Mouse (Mus musculus) CH12.LX (cell line): ENCODE measurements around the gene Tppp. TPM values are rescaled to one million over a fixed set of nuclear protein-coding genes. Genes with fewer than 3 reads are reported as not detected.
A peak's percentile ranks its signal among the peaks of the same experiment; 100 is the strongest.

Experiments used
- DNase-seq: peaks from one replicate; pipeline ENCODE4 v3.0.0-alpha.2; 2013; ENCODE audit errors: extremely low read depth
- H3K27ac ChIP-seq: 2 replicates; pipeline ENCODE4 v1.5.1; 2012; ENCODE audit warnings: low read depth, mild to moderate bottlenecking, control low read depth, moderate library complexity; ENCODE audit not compliant: insufficient read depth
- H3K27me3 ChIP-seq: replicated peaks from 2 replicates; pipeline ENCODE3; 2012; ENCODE audit warnings: inconsistent platforms
- H3K36me3 ChIP-seq, 2 experiments: replicated peaks in 1 of 2; 2 replicates each; pipeline versions ENCODE3 to v1.6.1; 2012; ENCODE audit warnings: inconsistent platforms in 1 of 2, low read length in 1 of 2, mild to moderate bottlenecking in 1 of 2, mixed read lengths in 1 of 2, moderate library complexity in 1 of 2; ENCODE audit not compliant: control insufficient read depth in 1 of 2, insufficient read depth in 1 of 2
- H3K4me1 ChIP-seq, 2 experiments: 2 replicates each; pipeline ENCODE4 v1.6.1; 2012; ENCODE audit warnings: inconsistent platforms in 1 of 2, moderate library complexity in 1 of 2; ENCODE audit not compliant: insufficient read depth in 2 of 2, control insufficient read depth in 1 of 2
- H3K4me2 ChIP-seq: 2 replicates; pipeline ENCODE4 v1.6.1; 2012; ENCODE audit warnings: low read depth, mild to moderate bottlenecking, control low read depth; ENCODE audit not compliant: poor library complexity, insufficient read depth, severe bottlenecking
- H3K4me3 ChIP-seq, 3 experiments: fragments of 150-350 bp in 1 of 3; sonication (generic) in 1 of 3; replicated peaks in 1 of 3; 2 replicates each; pipeline versions ENCODE3 to v1.5.1; 2011 to 2012; ENCODE audit warnings: low read depth in 2 of 3, low read length in 2 of 3, mild to moderate bottlenecking in 2 of 3, moderate library complexity in 2 of 3, control low read depth in 1 of 3, improper control_type of control experiment in 1 of 3, inconsistent platforms in 1 of 3, mixed read lengths in 1 of 3; ENCODE audit not compliant: poor library complexity in 1 of 3
- H3K79me2 ChIP-seq: replicated peaks from 2 replicates; pipeline ENCODE4 v1.6.1; 2012; ENCODE audit warnings: mild to moderate bottlenecking, moderate library complexity; ENCODE audit not compliant: control insufficient read depth, poor library complexity, insufficient read depth, severe bottlenecking; ENCODE audit errors: extremely low read depth
- H3K9ac ChIP-seq: 2 replicates; pipeline ENCODE4 v1.6.1; 2012; ENCODE audit warnings: low read depth, mild to moderate bottlenecking, control low read depth, moderate library complexity; ENCODE audit not compliant: insufficient read depth
- H3K9me3 ChIP-seq: replicated peaks from 2 replicates; pipeline ENCODE3; 2012; ENCODE audit warnings: low read length, inconsistent platforms, mixed read lengths
- CHD1 ChIP-seq: IDR thresholded peaks from 2 replicates; pipeline ENCODE4 v1.6.1; 2012; ENCODE audit warnings: low read depth, low read length, improper control_type of control experiment, inconsistent platforms
- E2F4 ChIP-seq: IDR thresholded peaks from 2 replicates; pipeline ENCODE4 v1.6.1; 2011; ENCODE audit warnings: low read depth, low read length, improper control_type of control experiment; ENCODE audit not compliant: insufficient replicate concordance
- ELF1 ChIP-seq: IDR thresholded peaks from 2 replicates; pipeline ENCODE4 v1.6.1; 2014; ENCODE audit warnings: low read depth, mild to moderate bottlenecking, inconsistent platforms, low read length, improper control_type of control experiment
- JUND ChIP-seq: conservative IDR thresholded peaks from 2 replicates; pipeline ENCODE4 v1.6.1; 2011; ENCODE audit warnings: low read depth, low read length, improper control_type of control experiment
- KAT2A ChIP-seq: IDR thresholded peaks from 2 replicates; pipeline ENCODE4 v1.6.1; 2012; ENCODE audit warnings: low read length, improper control_type of control experiment, inconsistent platforms; ENCODE audit not compliant: insufficient replicate concordance
- MAZ ChIP-seq: IDR thresholded peaks from 2 replicates; pipeline ENCODE4 v1.6.1; 2012; ENCODE audit warnings: low read depth, mild to moderate bottlenecking, inconsistent platforms, low read length, improper control_type of control experiment, moderate library complexity
- MXI1 ChIP-seq: IDR thresholded peaks from 2 replicates; pipeline ENCODE4 v1.6.1; 2011; ENCODE audit warnings: mild to moderate bottlenecking, low read depth, low read length, improper control_type of control experiment
- NELFE ChIP-seq: IDR thresholded peaks from 2 replicates; pipeline ENCODE4 v1.6.1; 2011; ENCODE audit warnings: low read depth, low read length, improper control_type of control experiment
- PAX5 ChIP-seq: IDR thresholded peaks from 2 replicates; pipeline ENCODE4 v1.6.1; 2012; ENCODE audit warnings: low read length, inconsistent platforms, mixed read lengths
- POLR2AphosphoS2 ChIP-seq: IDR thresholded peaks from 2 replicates; pipeline ENCODE4 v1.6.1; 2011; ENCODE audit warnings: low read depth, low read length, improper control_type of control experiment
- SIN3A ChIP-seq: IDR thresholded peaks from 2 replicates; pipeline ENCODE4 v1.6.1; 2012; ENCODE audit warnings: low read length, improper control_type of control experiment, inconsistent platforms
- ZMIZ1 ChIP-seq: IDR thresholded peaks from 2 replicates; pipeline ENCODE4 v1.6.1; 2012; ENCODE audit warnings: low read depth, mild to moderate bottlenecking, inconsistent platforms, low read length, improper control_type of control experiment
- ZNF384 ChIP-seq: IDR thresholded peaks from 2 replicates; pipeline ENCODE4 v1.6.1; 2012; ENCODE audit warnings: low read depth, low read length, improper control_type of control experiment, inconsistent platforms
- dilution Hi-C: fragments of 300-500 bp; cut with MboI; formaldehyde crosslinking; loops from 2 replicates; pipeline ENCODE4 v1.14.3; 2020; ENCODE audit warnings: low sequenced_read_pairs; ENCODE audit not compliant: extremely low pct_unique_long_range_greater_than_20kb, extremely low pct_ligation_motif_present
- in situ Hi-C: fragments of 300-500 bp; cut with MboI; formaldehyde crosslinking; loops from 3 replicates; pipeline ENCODE4 v1.14.3; 2019; ENCODE audit warnings: low sequenced_read_pairs, low pct_ligation_motif_present, low pct_unique_long_range_greater_than_20kb, mixed read lengths
- polyA plus RNA-seq: library from polyadenylated mRNA; unstranded; fragments of >175 nt; gene quantifications from 2 replicates; pipeline ENCODE4 v1.2.1, GENCODE M21; 2012; ENCODE audit warnings: low read depth; ENCODE audit not compliant: insufficient read length
- total RNA-seq, 2 experiments: library from RNA; depleted of rRNA; stranded (reverse); fragments of 300-350 nt in 1 of 2; fragments of >200 nt in 1 of 2; gene quantifications; 2 replicates each; pipeline ENCODE4 v1.2.3; 2012 to 2014

Tppp gene
- total and polyA plus RNA-seq, 3 experiments: 0.05 to 0.08 TPM; not detected in 1

DNA sequence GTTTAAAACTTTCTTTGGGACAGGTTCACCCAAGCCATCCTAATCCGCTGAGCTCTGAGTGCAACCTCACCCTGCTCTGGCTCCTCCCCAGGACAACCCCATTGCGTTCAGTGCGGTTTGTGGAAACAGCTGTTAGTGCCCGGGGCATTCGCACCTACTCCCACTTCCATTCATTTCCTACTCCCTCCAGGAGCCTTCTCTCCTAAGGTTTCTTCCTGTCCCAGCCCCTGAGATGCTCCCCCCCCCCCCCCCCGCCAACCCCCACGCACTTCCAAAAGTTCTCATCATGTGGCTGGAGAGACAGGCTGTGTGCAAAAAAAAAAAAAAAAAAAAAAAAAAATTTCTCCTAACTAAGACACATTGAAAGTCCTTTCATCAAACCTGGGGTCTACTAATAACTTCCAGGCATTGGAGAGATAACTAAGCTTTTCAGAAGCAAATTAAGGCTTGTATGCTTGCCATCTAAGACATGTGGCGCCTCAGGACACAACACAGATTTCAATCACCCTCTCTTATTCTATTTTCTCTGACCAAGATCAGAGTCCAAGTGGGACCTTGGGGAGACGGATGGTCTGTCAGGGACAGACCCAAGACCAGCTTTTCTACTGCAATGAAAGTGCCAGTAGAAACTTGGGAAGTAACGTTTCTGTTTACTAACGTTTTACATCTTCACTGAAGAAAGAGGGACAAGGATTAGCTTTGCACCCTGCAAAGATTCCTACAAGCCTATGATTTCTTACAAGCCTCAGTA, 53.3 kb downstream of the Tppp start:
- TF ChIP-seq JUND (no peak), CHD1 (0 out of 2 replicates have a peak, but pooled peaks have one; percentile 28), ZNF384 (peak; percentile 25; the same call in 1 of the 2 replicates), MAZ (peak; percentile 46; the same call in 1 of the 2 replicates), MXI1 (peak; percentile 10; the same call in 1 of the 2 replicates), POLR2AphosphoS2 (no peak), E2F4 (0 out of 2 replicates have a peak, but pooled peaks have one; percentile 0)
- no peaks in the 10 kb centered on the region for H3K79me2 ChIP-seq
- H3K27ac ChIP-seq: no peak overlapping the region
- H3K4me3 ChIP-seq: peak overlapping the region; percentile 12 to 99 (median 89)
- dilution Hi-C loops: no loop called here
- no peak for DNase-seq
- H3K4me1 ChIP-seq: 0 out of 4 replicates have a peak, but pooled peaks cover 0 to 5% of the 10 kb centered on the region in 2 experiments
- H3K4me2 ChIP-seq: peak overlapping the region; percentile 23
- H3K9me3 ChIP-seq: no peaks in the 10 kb centered on the region
- in situ Hi-C loops: no loop called here
- H3K36me3 ChIP-seq: peaks cover 5 to 11% of the 10 kb centered on the region in 2 experiments
- H3K9ac ChIP-seq: peak overlapping the region; percentile 97
- H3K27me3 ChIP-seq: peaks cover 4% of the 10 kb centered on the region

GRCm38 (mm10) chr13:74063340-74064050, 54.3 kb downstream of the Tppp start:
- 0 out of 4 replicates have a peak, but pooled peaks cover 0 to 5% of the 10 kb centered on the region in 2 experiments for H3K4me1 ChIP-seq
- H3K27me3 ChIP-seq: peaks cover 4% of the 10 kb centered on the region
- no peak for DNase-seq
- H3K4me2 ChIP-seq: no peak overlapping the region
- in situ Hi-C loops: no loop called here
- no peak overlapping the region for H3K27ac ChIP-seq
- H3K36me3 ChIP-seq: peaks cover 0 to 4% of the 10 kb centered on the region in 2 experiments
- TF ChIP-seq PAX5 (no peak), NELFE (no peak), ELF1 (no peak), KAT2A (no peak), ZMIZ1 (no peak), MXI1 (no peak), SIN3A (no peak)
- TF ChIP-seq, all 38 proteins: peak for 0
- no peaks in the 10 kb centered on the region for H3K9me3 ChIP-seq
- no peaks in the 10 kb centered on the region for H3K79me2 ChIP-seq
- H3K9ac ChIP-seq: no peak overlapping the region
- no peak overlapping the region for H3K4me3 ChIP-seq
- dilution Hi-C loops: no loop called here
